Mouse (Mus musculus) ovary, postnatal 14 days (tissue): ENCODE results near the gene Rbbp9.
"Not testable (repeated sequence)": the region's sequence is repeated elsewhere in the genome, so short reads cannot be mapped to it uniquely, and the experiment has no call there.

ENCODE experiments used
- DNase-seq: peaks from one replicate; pipeline ENCODE4 v3.0.0; 2022; ENCODE audit warnings: low spot score

Gene Rbbp9

GRCm38 (mm10) chr2:144550529-144550928 lies at the start of gene Rbbp9:
Rbbp9 (minus strand) TSS chr2:144550869.
- DNase-seq = peak; percentile 42

- peak; percentile 80 for DNase-seq
Measured at GRCm38 (mm10) chr2:144599831-144600687, 49.4 kb upstream of the Rbbp9 start, which contains the start of gene Dtd1. Dtd1 (plus strand) TSS chr2:144599897.

GRCm38 (mm10) chr2:144598006-144598405 lies 47.3 kb upstream of the Rbbp9 start:
- DNase-seq = no peak

GRCm38 (mm10) chr2:144593951-144594651 lies 43.4 kb upstream of the Rbbp9 start, which contains the start of gene Smim26:
Smim26 (plus strand) TSS chr2:144594054.
- peak; percentile 54 for DNase-seq

GRCm38 (mm10) chr2:144593036-144593435 lies 42.4 kb upstream of the Rbbp9 start:
- not testable (repeated sequence) for DNase-seq

- DNase-seq = no peak
Measured at GRCm38 (mm10) chr2:144588723-144589122, 38.1 kb upstream of the Rbbp9 start.

- DNase-seq = peak; percentile 94
Measured at GRCm38 (mm10) chr2:144555820-144556552, 5.3 kb upstream of the Rbbp9 start, which contains the start of gene Sec23b. Sec23b (plus strand) TSS chr2:144556229.

GRCm38 (mm10) chr2:144555286-144555819 lies 4.7 kb upstream of the Rbbp9 start:
- no peak for DNase-seq

- DNase-seq = no peak
Measured at GRCm38 (mm10) chr2:144553905-144554304, 3.2 kb upstream of the Rbbp9 start.

GRCm38 (mm10) chr2:144547559-144547958 lies 3.1 kb downstream of the Rbbp9 start:
- DNase-seq = no peak

- DNase-seq = no peak
Measured at GRCm38 (mm10) chr2:144545481-144545880, 5.2 kb downstream of the Rbbp9 start.

GRCm38 (mm10) chr2:144545061-144545460 lies 5.6 kb downstream of the Rbbp9 start:
- no peak for DNase-seq

GRCm38 (mm10) chr2:144544630-144545029 lies 6.0 kb downstream of the Rbbp9 start:
- no peak for DNase-seq

- DNase-seq = no peak
Measured at GRCm38 (mm10) chr2:144543670-144544069, 7.0 kb downstream of the Rbbp9 start.

- DNase-seq = no peak
Measured at GRCm38 (mm10) chr2:144541246-144541645, 9.4 kb downstream of the Rbbp9 start.

- no peak for DNase-seq
Measured at GRCm38 (mm10) chr2:144537123-144537522, 13.5 kb downstream of the Rbbp9 start.

- no peak for DNase-seq
Measured at GRCm38 (mm10) chr2:144527821-144528174, 22.9 kb downstream of the Rbbp9 start.

- DNase-seq = peak; percentile 91
Measured at GRCm38 (mm10) chr2:144526981-144527820, 23.5 kb downstream of the Rbbp9 start, which contains the start of the genes Dzank1 and Polr3f. Dzank1 (minus strand) TSS chr2:144527414. Polr3f (plus strand) TSS chr2:144527718.

GRCm38 (mm10) chr2:144525856-144526255 lies 24.8 kb downstream of the Rbbp9 start:
- no peak for DNase-seq

GRCm38 (mm10) chr2:144519772-144520171 lies 30.9 kb downstream of the Rbbp9 start:
- DNase-seq = no peak

GRCm38 (mm10) chr2:144514619-144515018 lies 36.0 kb downstream of the Rbbp9 start:
- DNase-seq = no peak
